Mouse (Mus musculus): ENCODE measurements around the gene Prdx5. TPM values are rescaled to one million over a fixed set of nuclear protein-coding genes. Genes with fewer than 3 reads are reported as not detected.

Prdx5 gene
- total and polyA plus RNA-seq, 2 experiments from 2014 or later, result 344 to 623 TPM

GRCm38 (mm10) chr19:6931002-6931401, 21.1 kb upstream of the Prdx5 start:
- H3K4me1 ChIP-seq (ENCODE audit: control insufficient read depth, insufficient read depth), result peaks cover 20% of the 10 kb centered on the region
- no peaks in the 10 kb centered on the region for H3K36me3 ChIP-seq (replicated peaks; ENCODE audit: control insufficient read depth, insufficient read depth, low read length)
- no peak overlapping the region for H3K4me3 ChIP-seq (ENCODE audit: low read depth, low read length)
- H3K27ac ChIP-seq (ENCODE audit: low read depth), result no peak overlapping the region
- no peak for DNase-seq (ENCODE audit: low spot score)
- peaks cover 79% of the 10 kb centered on the region for H3K27me3 ChIP-seq (ENCODE audit: control insufficient read depth, insufficient read depth, low read length)
- no peak overlapping the region for H3K4me2 ChIP-seq (ENCODE audit: low read depth, low read length)
- no peak overlapping the region for H3K9ac ChIP-seq (replicated peaks; ENCODE audit: low read depth, low read length)
- 0% methylated on average over 2 of the region's 2 CpGs for WGBS
- TF ChIP-seq CTCF (IDR thresholded peaks at IDR 0.05; ENCODE audit: low read depth), result no peak
- TF ChIP-seq EP300 (IDR thresholded peaks at IDR 0.05; ENCODE audit: low read depth), result no peak
- H3K9me3 ChIP-seq (replicated peaks; ENCODE audit: control insufficient read depth, low read length), result no peaks in the 10 kb centered on the region
- ATAC-seq (ENCODE audit: insufficient read depth, low read depth), result no peak

GRCm38 (mm10) chr19:6928080-6928479, 18.2 kb upstream of the Prdx5 start:
- TF ChIP-seq CTCF (IDR thresholded peaks at IDR 0.05; ENCODE audit: low read depth), result no peak
- no peak for TF ChIP-seq EP300 (IDR thresholded peaks at IDR 0.05; ENCODE audit: low read depth)
- Histone ChIP-seq H3K4me2 (ENCODE audit: low read depth, low read length) (no peak overlapping the region), H3K4me1 (ENCODE audit: control insufficient read depth, insufficient read depth) (peaks cover 16% of the 10 kb centered on the region), H3K9me3 (replicated peaks; ENCODE audit: control insufficient read depth, low read length) (no peaks in the 10 kb centered on the region), H3K27ac (ENCODE audit: low read depth) (no peak overlapping the region), H3K4me3 (ENCODE audit: low read depth, low read length) (no peak overlapping the region), H3K9ac (replicated peaks; ENCODE audit: low read depth, low read length) (no peak overlapping the region), H3K36me3 (replicated peaks; ENCODE audit: control insufficient read depth, insufficient read depth, low read length) (no peaks in the 10 kb centered on the region), H3K27me3 (ENCODE audit: control insufficient read depth, insufficient read depth, low read length) (peaks cover 65% of the 10 kb centered on the region)
- 24% methylated on average over 9 of the region's 9 CpGs for WGBS
- DNase-seq (ENCODE audit: low spot score) (no peak), ATAC-seq (ENCODE audit: insufficient read depth, low read depth) (no peak)

DNA sequence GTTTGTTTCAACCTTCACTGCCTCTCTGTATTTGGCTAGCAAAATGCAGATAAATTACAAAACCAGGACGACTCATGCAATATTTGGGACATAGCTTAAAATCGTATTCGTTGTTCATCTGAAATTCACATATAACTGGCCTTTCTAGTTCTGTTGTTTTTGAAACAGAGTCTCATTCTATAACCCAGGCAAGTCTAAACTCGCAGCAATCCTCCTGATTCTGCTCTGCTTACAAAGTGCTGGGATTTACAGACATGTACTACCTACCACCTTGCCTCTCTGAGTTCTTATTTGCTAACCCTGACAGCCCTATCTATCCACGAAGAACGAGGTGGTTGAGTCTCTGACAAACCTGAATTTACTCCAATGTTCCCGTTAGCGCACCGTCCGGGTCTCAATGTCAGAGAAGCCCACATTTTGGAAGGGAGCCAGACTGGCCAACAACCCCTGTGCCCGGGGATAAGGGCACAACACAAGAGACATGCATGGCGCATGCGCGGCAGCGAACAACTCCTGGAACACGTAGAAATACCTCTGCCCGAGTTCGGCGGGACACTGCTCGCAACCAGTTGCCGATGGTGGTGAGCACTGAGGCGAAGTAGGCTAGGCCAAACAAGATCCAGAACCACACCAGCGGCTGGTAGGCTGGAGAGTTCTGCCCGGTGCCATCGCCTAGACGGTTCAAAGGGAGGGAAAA, 16.8 kb upstream of the Prdx5 start:
- Histone ChIP-seq H3K27me3 (ENCODE audit: control insufficient read depth, insufficient read depth, low read length) (peaks cover 51% of the 10 kb centered on the region), H3K4me2 (ENCODE audit: low read depth, low read length) (peak overlapping the region; percentile 38), H3K4me1 (ENCODE audit: control insufficient read depth, insufficient read depth) (peaks cover 21% of the 10 kb centered on the region), H3K9ac (replicated peaks; ENCODE audit: low read depth, low read length) (no peak overlapping the region), H3K4me3 (ENCODE audit: low read depth, low read length) (peak overlapping the region; percentile 20; the same call in 1 of the 2 replicates), H3K9me3 (replicated peaks; ENCODE audit: control insufficient read depth, low read length) (no peaks in the 10 kb centered on the region), H3K27ac (ENCODE audit: low read depth) (no peak overlapping the region), H3K36me3 (replicated peaks; ENCODE audit: control insufficient read depth, insufficient read depth, low read length) (no peaks in the 10 kb centered on the region)
- no peak for ATAC-seq (ENCODE audit: insufficient read depth, low read depth)
- 19% methylated on average over 26 of the region's 26 CpGs for WGBS
- no peak for DNase-seq (ENCODE audit: low spot score)
- TF ChIP-seq EP300 (IDR thresholded peaks at IDR 0.05; ENCODE audit: low read depth) (no peak), CTCF (IDR thresholded peaks at IDR 0.05; ENCODE audit: low read depth) (no peak)

DNA sequence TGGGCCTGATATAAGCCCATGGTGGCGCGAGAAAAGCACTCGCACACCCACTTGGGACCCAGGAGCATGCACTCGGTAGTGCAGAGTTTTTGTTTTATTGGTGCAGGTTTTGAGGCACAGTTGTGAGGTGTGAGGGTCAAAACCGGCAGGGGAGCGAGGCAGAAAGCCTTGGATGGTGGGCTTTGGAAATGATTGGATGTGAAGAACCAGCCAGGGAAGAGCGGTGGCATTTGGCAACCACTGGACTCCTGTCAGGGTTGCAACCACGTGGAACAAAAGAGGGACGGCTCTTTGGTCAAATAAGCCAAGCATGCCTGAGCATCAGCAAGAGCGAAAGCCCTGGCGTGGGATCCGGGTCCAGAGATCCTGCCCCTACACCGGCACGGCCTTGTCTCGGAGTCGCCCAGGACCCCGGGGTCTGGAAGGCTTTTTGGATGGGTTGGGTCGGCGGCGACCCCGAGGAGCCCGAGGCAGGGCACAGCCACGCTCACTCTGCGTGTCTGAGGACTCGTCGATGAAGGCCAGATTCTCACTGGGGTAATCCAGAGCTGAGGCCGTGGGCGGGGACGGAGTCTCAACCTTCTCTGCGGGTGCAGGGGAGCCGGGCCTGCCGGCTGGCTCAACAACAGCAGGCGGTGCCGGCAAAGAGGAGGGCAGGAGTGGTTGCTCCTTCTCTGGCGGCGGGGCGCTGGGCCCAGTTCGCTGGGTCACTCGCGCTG, 15.9 kb upstream of the Prdx5 start:
- 22% methylated on average over 39 of the region's 40 CpGs for WGBS
- H3K4me3 ChIP-seq (ENCODE audit: low read depth, low read length), result peak overlapping the region; percentile 19; the same call in 1 of the 2 replicates
- H3K9ac ChIP-seq (replicated peaks; ENCODE audit: low read depth, low read length), result no peak overlapping the region
- TF ChIP-seq EP300 (IDR thresholded peaks at IDR 0.05; ENCODE audit: low read depth) (no peak), CTCF (IDR thresholded peaks at IDR 0.05; ENCODE audit: low read depth) (no peak)
- H3K27ac ChIP-seq (ENCODE audit: low read depth), result no peak overlapping the region
- no peak for ATAC-seq (ENCODE audit: insufficient read depth, low read depth)
- peaks cover 47% of the 10 kb centered on the region for H3K27me3 ChIP-seq (ENCODE audit: control insufficient read depth, insufficient read depth, low read length)
- no peak for DNase-seq (ENCODE audit: low spot score)
- peak overlapping the region; percentile 39; the same call in 1 of the 2 replicates for H3K4me2 ChIP-seq (ENCODE audit: low read depth, low read length)
- H3K9me3 ChIP-seq (replicated peaks; ENCODE audit: control insufficient read depth, low read length), result no peaks in the 10 kb centered on the region
- no peaks in the 10 kb centered on the region for H3K36me3 ChIP-seq (replicated peaks; ENCODE audit: control insufficient read depth, insufficient read depth, low read length)
- peaks cover 21% of the 10 kb centered on the region for H3K4me1 ChIP-seq (ENCODE audit: control insufficient read depth, insufficient read depth)

DNA sequence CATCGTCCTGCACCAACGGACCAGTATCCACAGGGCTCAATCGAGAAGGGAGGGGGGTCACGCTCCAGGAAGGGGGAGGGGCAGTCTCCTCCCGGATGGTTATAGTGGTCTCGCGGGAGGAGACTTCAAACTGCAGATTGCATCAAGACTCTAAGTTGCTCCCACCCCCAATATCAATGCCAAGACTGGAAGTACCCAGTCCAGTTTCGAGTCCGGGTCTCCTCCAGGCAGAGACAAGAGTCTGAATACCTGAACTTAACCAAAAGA, 15.3 kb upstream of the Prdx5 start, which contains the start of gene Catsperz:
Catsperz (minus strand) TSS at position 74 of the 267 bp plus-strand sequence.
- TF ChIP-seq CTCF (IDR thresholded peaks at IDR 0.05; ENCODE audit: low read depth) (no peak), EP300 (IDR thresholded peaks at IDR 0.05; ENCODE audit: low read depth) (no peak)
- peak within 1 kb of the TSS; percentile 19 for H3K4me3 ChIP-seq (ENCODE audit: low read depth, low read length)

More for the DNA sequence above, 15.3 kb upstream of the Prdx5 start, which contains the start of gene Catsperz:
- 4% methylated on average over 9 of the region's 9 CpGs for WGBS
- Histone ChIP-seq H3K9me3 (replicated peaks; ENCODE audit: control insufficient read depth, low read length) (no peaks in the 10 kb centered on the region), H3K9ac (replicated peaks; ENCODE audit: low read depth, low read length) (no peak within 1 kb of the TSS), H3K27me3 (ENCODE audit: control insufficient read depth, insufficient read depth, low read length) (peaks cover 43% of the 10 kb centered on the region), H3K27ac (ENCODE audit: low read depth) (no peak within 1 kb of the TSS), H3K36me3 (replicated peaks; ENCODE audit: control insufficient read depth, insufficient read depth, low read length) (no peaks in the 10 kb centered on the region), H3K4me1 (ENCODE audit: control insufficient read depth, insufficient read depth) (peaks cover 25% of the 10 kb centered on the region), H3K4me2 (ENCODE audit: low read depth, low read length) (peak within 1 kb of the TSS; percentile 39)
- no peak for ATAC-seq (ENCODE audit: insufficient read depth, low read depth)
- no peak for DNase-seq (ENCODE audit: low spot score)
